11 mouse cellular contexts compared by ENCODE assay signal in genomic region chr1:134909442-134909841, GRCm38 (mm10). TPM values are rescaled to one million over a fixed set of nuclear protein-coding genes. Genes with fewer than 3 reads are reported as not detected.
DNase-seq lines count a peak whose midpoint lies in the region; ATAC-seq lines count a peak whose summit lies in the region.
"Had no signal": no experiment of that assay in that cellular context is flagged by ENCODE, and none has a peak within 500 bp of the region (broad histone marks: within the 10 kb centered on the region; RNA-seq: fewer than 3 reads in every experiment).

No protein-coding gene starts in this region.

- no peaks in the 10 kb centered on the region for H3K27me3 ChIP-seq in hindbrain, embryonic 14.5 days (ENCODE audit: control insufficient read depth, insufficient read depth, low read length)
- H3K27me3 ChIP-seq: CH12.LX had no signal

- H3K4me2 ChIP-seq in hindbrain, embryonic 14.5 days (replicated peaks): no peak overlapping the region

- no peaks in the 10 kb centered on the region for H3K36me3 ChIP-seq in hindbrain, embryonic 14.5 days (replicated peaks; ENCODE audit: control insufficient read depth, insufficient read depth)

- ATAC-seq in hindbrain, embryonic 14.5 days (ENCODE audit: low FRiP score): no peak
- ATAC-seq: forebrain, embryonic 16.5 days had no signal

- WGBS in hindbrain, embryonic 14.5 days: 77% methylated on average over 9 of the region's 9 CpGs

- H3K27ac ChIP-seq in hindbrain, embryonic 14.5 days: no peak overlapping the region

- H3K9ac ChIP-seq in hindbrain, embryonic 14.5 days: no peak overlapping the region

- no peaks in the 10 kb centered on the region for H3K4me1 ChIP-seq in hindbrain, embryonic 14.5 days (replicated peaks; ENCODE audit: control insufficient read depth, insufficient read depth, low read length)

- no peaks in the 10 kb centered on the region for H3K9me3 ChIP-seq in hindbrain, embryonic 14.5 days (ENCODE audit: control insufficient read depth, low read length)

- H3K4me3 ChIP-seq in hindbrain, embryonic 14.5 days (replicated peaks; ENCODE audit: low read length): no peak overlapping the region

- peak; percentile 27 to 28 for DNase-seq in cerebellum, adult 18-20 months
- no peak for DNase-seq in cerebellum, adult 9-10 months
- DNase-seq in MN1 (ENCODE audit: low spot score): peak; percentile 72
- peak; percentile 69 for DNase-seq in gastrocnemius, postnatal 25 days
- peak; percentile 50 to 86 for DNase-seq in left cerebral cortex, adult 8-10 months (ENCODE audit: low spot score in 2 of 2)
- DNase-seq in urinary bladder, postnatal 4 days (ENCODE audit: low spot score in 2 of 2): no peak
- DNase-seq in hindbrain, embryonic 14.5 days (ENCODE audit: low spot score): no peak
- DNase-seq in urinary bladder, postnatal 36 days (ENCODE audit: low spot score in 2 of 2): no peak
- DNase-seq: kidney, adult 8-10 months had no signal

RNA-seq across cellular contexts. Expression of gene Ppp1r12b, which starts 46.3 kb away (rescaled TPM):
- total RNA-seq in gastrocnemius, postnatal 25 days (2021): 100 to 1,000 TPM; 193 to 200 TPM
- 10 to 100 TPM; 70.1 to 85.0 (median 73.8) TPM for total RNA-seq in left cerebral cortex, adult 8-10 months (2022)
- 16.7 and 17.2 TPM in 2 replicates for polyA plus RNA-seq in hindbrain, embryonic 14.5 days (2014; fragmentation: Nextera tagmentation; extraction: Ambion mirVana)

RNA-seq across cellular contexts. Expression of gene Ube2t, which starts 52.9 kb away (rescaled TPM):
- total RNA-seq in gastrocnemius, postnatal 25 days (2021): 1 to 10 TPM; 6.5 to 8.7 TPM
- total RNA-seq in left cerebral cortex, adult 8-10 months (2022): 1 to 10 TPM in 3 of 4 experiments, under 1 TPM in 1; 0.84 to 2.7 (median 1.7) TPM
- polyA plus RNA-seq in hindbrain, embryonic 14.5 days (2014; fragmentation: Nextera tagmentation; extraction: Ambion mirVana): 11.6 and 11.8 TPM in 2 replicates

Comparison
In these comparisons a context has a peak if more than half of its experiments do, and no peak if none do; other contexts are left out.
1. DNase-seq: peak in cerebellum, adult 18-20 months (2 of 2), MN1 (single experiment), gastrocnemius, postnatal 25 days (single experiment) and left cerebral cortex, adult 8-10 months (2 of 2); none in cerebellum, adult 9-10 months (single experiment), urinary bladder, postnatal 4 days (0 of 2), hindbrain, embryonic 14.5 days (single experiment) and urinary bladder, postnatal 36 days (0 of 2).